Mouse (Mus musculus) ES-Bruce4 (cell line): ENCODE results near the gene Znrf1.

ENCODE experiments used
- CTCF ChIP-seq: IDR thresholded peaks from one replicate; pipeline ENCODE4 v1.8.1; 2011; ENCODE audit warnings: low read depth, low read length
- POLR2A ChIP-seq: IDR thresholded peaks from one replicate; pipeline ENCODE4 v1.8.1; 2011; ENCODE audit warnings: low read length; ENCODE audit not compliant: insufficient read depth

DNA sequence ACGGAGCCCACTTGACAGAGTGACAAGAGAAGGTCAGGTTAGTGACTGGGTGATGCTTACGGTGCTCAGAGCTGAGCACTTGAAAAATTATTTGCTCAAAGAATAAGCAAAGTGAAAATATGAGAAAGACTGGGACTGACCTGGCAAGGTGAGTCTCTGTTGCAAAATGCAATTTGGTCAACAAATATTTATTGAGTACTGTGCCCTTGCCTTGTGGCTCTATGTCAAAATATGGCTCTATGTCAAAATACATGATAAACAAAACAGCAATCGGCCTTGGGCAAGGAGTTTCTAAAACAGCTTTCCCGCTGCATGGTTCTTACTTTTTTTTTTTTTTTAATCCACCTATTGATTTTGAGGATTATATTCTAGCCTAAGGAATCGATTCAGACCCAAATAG is 406 bp upstream of the Znrf1 start:
- TF ChIP-seq POLR2A (no peak), CTCF (no peak)
